Mouse (Mus musculus): ENCODE results near the gene Ppl. TPM values are rescaled to one million over a fixed set of nuclear protein-coding genes. Genes with fewer than 3 reads are reported as not detected.

Ppl gene
- total RNA-seq, 2 experiments from 2014 or later: 2.1 to 2.6 TPM

DNA sequence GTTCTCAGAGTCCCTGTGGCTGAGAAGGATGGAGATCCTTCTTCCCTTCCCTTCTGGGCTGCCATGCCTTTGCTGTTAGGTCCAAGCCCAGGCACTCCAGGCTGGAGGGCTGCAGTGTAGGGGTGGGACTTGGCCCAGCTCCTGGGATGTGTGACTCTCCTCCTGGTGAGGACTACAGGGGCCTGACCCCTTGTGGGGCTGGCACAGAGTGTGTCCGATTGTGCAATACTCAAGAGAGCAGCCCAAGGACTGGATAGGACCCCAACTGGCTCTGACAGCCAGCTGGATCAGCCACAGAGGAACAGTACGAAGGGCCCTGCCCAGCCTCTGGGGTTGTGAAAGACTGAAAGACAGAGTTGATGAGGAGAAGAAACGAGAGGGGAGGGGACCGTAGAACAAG lies 1.5 kb downstream of the Ppl start:
- DNase-seq (ENCODE audit: low spot score in 2 of 2): no peak

DNA sequence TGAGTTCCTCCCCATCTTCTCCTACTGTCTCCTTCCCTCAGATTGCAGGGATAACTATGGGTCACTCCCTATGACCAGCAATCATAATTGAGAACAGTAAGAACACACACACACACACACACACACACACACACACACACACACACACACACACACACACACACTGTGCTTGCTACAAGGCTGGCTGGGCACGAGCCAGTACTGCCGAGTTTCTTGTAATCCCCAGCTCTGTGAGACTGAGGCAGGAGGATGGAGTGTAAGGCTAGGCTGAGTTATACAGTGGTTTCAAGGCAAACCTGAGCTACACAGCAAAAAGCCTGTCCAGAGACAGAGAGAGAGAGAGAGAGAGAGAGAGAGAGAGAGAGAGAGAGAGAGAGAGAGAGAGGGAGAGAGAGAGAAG lies 2.0 kb downstream of the Ppl start:
- DNase-seq (ENCODE audit: low spot score in 2 of 2): no peak

DNA sequence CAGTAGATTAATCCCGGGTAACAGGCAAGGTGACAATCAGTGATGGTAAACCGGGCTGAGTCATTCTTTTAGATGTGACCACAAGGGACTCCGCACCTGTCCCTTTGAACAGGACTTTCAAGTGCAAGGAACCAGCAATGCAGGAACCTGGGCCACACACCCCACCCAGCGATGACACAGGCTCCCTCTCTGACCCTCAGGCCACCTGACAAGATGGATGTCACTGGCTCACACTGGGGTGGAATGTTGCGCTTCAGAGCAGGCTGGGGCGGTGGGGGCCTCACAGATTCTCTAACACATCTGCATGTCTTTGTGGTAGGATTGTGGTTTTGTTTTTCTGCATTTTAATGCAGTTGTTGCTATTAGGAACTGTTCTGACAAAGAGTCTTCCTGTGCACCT lies 8.7 kb downstream of the Ppl start:
- DNase-seq (ENCODE audit: low spot score in 2 of 2): no peak

DNA sequence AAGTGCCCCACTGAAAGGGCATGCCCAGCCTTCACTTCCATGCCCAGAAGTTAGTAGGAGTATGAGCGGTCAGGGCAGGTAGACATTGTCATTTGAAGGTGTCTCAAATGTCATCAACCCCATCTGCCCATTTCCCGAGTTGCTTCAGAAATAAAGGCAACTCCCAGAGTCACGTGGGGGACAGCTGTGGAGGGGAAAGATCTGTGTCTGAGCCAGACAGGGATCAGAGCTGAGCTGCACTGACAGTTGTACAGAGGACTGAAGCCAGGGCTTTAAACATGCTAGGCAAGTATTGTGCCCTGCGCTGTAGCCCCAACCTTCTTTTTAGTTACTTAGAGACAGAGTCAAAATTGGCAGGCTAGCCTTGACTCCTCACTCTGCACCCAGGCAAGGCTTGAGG lies 12.4 kb downstream of the Ppl start:
- no peak for DNase-seq (ENCODE audit: low spot score in 2 of 2)

DNA sequence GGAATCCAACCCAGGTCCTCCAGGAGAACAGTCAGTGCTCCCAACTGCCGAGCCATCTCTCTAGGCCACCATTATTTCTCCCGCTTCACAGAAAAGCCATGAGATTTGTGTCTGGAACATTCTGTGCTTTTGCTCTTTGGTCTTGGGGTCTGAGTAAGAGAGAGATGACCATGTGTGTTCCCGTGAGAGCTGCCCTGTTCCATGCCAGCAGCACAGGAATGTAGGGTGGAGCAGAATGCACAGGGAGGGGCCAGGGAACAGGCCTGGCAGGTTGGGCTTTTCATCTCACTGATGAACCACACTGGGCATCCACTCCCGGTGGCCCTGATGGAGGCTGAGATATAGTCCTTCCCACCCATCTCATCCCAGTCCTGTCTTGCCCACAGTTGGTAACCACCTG lies 12.8 kb downstream of the Ppl start:
- no peak for DNase-seq (ENCODE audit: low spot score in 2 of 2)

DNA sequence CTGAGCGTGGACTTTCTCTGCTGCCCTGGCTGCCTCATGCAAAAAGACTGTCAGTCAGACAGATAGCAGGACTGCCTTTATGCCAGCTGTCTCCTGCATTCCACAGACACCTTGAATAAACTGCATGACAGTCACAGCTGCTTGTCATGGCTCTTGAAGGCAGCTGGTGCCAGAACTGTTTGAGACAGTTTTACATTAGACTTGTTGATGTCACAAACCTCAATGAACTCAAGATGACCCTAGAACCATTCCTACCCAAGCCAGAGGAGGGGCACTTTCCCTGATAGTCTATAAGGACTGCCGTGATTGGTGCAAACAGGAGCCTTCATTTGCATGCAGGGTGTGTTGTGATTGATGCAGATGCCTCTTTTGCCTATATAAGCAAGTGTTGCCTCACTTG lies 18.6 kb downstream of the Ppl start:
- DNase-seq (ENCODE audit: low spot score in 2 of 2): no peak

DNA sequence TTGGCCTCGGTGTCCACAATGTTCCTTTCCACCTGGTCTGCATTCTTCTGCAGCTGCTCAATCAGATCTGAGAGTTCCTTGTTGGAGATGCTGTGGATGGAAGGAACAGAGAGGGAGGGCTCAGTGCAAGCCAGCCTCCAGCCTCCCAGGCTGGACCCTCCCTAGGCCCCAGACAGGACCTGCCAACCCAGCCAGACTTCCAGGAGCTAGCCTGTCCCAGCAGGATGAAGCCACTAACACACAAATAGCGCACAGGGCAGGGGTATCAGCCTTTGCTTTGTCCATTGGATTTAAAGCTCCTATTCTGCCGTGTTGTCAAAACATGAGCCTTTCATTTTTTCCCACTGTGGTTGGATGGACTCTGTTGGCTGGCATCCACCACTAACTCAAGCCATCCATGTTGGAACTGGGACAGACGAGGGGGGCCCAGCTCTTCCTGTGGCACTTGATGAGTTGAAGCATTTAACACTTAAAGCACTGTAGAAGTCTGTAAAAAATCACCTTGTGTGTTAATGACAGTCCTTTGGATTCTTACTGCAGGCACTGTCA lies 19.1 kb downstream of the Ppl start:
- no peak for DNase-seq (ENCODE audit: low spot score in 2 of 2)

DNA sequence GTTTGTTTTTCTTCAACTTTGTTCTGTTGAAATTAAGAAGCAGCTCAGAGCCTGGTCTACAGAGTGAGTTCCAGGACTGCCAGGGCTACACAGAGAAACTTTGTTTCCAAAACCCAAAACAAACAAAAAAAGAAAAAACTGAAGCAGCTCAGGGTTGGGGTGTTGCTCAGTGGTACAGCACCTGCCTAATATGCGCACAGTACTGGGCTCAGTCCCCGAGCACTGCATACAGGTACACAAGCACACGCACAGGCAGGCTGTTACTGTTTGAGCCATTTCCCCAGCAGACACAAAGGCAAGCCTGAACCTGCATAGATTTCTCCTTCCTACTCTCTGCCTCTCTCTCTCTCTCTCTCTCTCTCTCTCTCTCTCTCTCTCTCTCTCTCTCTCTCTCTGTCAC lies 21.2 kb downstream of the Ppl start:
- DNase-seq (ENCODE audit: low spot score in 2 of 2): no peak

DNA sequence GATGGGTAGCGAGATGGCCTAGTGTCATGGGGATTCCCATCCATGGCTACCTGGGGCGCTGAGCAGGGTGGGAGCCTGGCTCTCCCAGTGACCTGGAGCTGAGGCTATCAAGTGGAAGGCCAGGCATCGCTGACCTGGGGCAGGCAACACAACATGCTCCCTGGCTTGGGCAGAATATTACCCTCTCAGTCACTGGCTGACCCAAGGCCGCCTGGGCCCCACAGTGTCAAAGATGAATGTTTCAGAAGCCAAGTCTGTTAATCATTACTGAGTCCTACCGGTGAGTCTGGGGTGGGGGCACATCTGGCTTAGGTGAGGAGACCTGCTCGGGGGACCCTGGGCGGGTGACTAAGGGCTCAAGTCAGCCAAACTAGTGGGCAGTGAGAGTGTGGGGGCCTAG lies 22.3 kb downstream of the Ppl start:
- no peak for DNase-seq (ENCODE audit: low spot score in 2 of 2)

DNA sequence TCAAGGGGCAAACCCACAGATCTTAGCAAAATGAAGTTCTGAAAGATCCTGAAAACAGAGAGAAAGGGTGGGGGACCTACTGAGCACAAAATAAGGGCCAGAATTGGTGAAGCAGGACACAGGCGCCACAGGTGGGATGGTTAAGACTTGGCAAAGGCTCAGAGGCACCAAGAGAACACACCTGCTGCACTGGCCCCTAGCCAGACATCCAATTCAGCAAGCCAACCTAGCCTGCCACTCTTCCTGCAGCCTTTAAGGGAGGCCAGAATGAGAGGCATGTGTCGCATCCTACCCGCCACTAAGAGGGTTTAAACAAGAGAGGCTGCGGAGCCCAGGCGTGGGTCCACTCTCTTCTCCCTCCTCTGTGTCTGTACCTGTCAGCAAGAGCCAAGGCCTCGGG lies 31.2 kb downstream of the Ppl start:
- no peak for DNase-seq (ENCODE audit: low spot score in 2 of 2)

DNA sequence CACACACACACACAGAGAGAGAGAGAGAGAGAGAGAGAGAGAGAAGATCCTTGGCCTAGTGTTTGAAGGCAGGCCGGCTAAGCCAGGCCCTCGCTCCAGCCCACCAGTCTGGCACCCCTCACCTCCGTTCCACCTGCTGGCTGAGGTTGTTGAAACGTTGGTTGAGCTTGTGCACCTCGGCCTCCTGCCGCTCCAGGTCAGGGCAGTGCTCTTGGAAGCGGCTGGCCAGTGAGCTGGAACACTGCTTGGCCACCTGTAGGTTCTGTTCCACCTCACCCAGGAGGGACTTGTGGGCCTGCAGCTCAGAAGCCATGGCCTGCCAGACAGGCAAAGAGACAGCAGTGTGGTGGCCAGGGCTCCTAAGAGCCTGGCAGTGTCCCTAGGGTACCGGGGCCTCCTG lies 35.7 kb downstream of the Ppl start:
- no peak for DNase-seq (ENCODE audit: low spot score in 2 of 2)

DNA sequence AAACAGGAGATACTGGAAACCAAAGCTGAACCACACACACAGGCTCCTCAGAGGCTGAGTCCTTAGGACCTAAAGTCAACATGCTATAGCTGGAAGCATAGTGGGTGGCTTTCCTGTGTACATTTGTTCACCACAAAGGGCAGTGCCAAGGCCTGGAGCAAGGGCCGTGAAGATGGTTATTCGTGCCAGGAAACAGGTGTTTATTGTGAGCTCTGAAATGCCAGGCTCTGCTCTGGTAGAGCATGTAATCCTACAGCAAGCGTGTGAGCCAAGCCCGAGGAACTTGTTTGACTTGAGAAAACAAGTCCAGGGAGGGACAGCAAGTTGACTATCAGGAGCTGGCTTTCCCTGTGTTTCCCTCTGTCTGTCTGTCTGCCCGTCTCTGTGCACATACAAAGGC lies 38.9 kb downstream of the Ppl start:
- no peak for DNase-seq (ENCODE audit: low spot score in 2 of 2)

DNA sequence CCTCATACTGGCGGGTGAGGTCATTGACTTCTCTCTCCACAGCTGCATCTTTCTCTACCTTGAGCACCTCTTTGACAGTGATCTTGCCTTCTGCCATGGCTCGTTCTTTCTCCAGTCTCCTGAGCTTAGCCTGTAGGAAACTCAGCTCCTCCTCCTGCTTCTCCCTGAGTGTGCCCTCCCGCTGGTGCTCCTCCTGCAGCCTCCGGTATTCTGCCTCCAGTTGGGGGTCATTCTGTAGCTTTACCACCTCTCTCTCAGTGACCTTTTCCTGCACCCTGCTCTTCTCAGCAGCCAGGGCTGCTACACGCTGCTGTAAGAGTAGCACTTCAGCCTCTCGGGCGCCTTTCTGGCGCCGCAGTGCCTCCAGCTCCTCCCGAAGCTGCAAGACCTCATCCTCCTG lies 43.2 kb downstream of the Ppl start:
- no peak for DNase-seq (ENCODE audit: low spot score in 2 of 2)

DNA sequence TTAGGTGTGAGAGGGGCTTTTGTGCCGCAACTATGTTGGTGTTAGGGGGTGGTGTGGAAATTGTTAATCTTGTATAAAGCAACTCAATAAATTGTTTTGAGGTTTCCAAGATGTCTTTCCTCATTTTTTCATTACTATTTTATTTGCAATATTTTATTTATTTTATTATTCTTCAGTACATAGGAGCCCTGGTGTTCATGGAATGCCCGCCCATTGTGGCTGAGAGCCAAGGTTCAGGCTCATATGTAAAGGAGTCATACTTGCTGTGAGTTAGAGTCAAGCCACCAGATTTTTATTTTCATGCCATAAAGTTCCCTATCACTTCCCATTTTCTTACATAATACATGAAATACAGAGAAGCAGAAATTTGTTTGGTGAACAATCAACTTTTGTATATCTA lies 46.0 kb downstream of the Ppl start:
- no peak for DNase-seq (ENCODE audit: low spot score in 2 of 2)

DNA sequence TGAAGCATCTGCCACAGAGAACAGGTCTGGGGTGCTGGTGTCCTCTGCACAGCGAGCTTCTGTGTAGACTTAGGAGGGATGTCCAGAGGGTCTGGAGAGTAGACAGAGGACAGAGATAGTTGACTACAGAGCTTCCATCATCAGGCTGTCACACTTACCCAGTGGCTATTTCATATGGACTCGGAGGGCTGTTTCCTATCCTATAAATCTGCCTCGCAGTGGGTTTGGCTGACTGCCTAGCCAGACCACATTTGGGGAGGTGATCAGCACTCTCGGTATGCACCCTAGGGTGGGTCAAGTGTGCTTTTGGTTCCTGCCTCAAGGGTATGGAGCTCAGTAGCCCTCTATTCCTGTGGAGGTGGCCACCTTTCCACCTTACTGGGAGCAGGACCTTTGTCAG lies 47.0 kb downstream of the Ppl start:
- no peak for DNase-seq (ENCODE audit: low spot score in 2 of 2)

DNA sequence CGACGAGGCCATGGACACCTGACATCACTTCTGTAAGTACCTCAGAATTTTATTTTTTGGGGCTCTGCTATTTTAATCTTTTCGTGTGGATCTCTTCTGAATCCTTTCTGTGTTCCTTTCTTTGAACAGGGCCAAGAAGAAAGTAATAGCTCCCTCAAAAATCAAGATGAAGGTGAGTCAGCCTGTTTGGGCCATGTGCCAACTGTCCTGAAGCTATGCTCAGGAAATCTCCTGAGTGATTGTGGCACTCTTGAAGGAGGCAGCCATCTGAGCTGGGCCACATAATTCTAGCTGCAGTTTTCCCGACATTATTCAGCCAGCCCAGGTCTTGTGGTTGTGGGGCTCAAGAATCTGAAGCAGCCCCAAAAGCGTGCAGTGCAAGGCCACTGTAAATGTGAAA lies 57.9 kb downstream of the Ppl start:
- DNase-seq (ENCODE audit: low spot score in 2 of 2): peak in 1 of 2 experiments; percentile 50

DNA sequence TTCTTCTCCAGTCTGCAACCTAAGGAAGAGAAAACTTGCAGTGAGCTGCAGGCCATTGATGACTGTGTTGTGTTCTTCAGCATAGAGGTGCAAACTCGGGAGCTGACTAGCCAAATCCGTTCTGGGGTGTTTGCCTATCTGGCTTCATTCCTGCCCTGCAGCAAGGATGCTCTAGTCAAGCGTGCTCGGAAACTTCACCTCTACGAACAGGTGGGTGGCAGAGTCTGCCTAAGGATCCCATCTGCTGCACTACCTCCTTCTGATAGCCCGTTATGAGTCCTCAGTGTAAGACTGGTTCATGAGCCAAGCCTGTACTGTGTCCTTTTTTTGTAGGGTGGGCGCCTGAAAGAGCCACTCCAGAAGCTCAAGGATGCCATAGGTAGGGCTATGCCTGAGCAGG lies 60.2 kb downstream of the Ppl start:
- no peak for DNase-seq (ENCODE audit: low spot score in 2 of 2)

DNA sequence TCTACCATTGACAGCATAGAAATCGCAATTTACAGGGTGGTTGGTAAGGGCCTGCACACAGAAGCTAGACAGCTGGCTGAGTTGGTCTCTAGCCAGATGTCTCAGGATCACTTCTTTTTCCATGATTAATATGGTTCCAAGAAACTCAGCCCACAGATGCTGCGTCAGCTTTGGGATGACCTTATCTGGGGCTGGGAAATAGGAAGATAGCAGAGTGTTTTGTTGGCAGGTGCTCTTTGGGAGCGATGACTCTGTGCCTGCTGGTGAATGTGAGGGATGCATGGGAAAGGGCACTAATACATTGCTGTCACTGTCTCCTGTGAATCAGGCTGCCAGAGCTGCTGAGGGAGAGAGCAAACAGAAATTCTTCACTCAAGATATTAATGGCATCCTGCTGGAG lies 61.9 kb downstream of the Ppl start:
- peak; percentile 25 to 39 for DNase-seq (ENCODE audit: low spot score in 2 of 2)

DNA sequence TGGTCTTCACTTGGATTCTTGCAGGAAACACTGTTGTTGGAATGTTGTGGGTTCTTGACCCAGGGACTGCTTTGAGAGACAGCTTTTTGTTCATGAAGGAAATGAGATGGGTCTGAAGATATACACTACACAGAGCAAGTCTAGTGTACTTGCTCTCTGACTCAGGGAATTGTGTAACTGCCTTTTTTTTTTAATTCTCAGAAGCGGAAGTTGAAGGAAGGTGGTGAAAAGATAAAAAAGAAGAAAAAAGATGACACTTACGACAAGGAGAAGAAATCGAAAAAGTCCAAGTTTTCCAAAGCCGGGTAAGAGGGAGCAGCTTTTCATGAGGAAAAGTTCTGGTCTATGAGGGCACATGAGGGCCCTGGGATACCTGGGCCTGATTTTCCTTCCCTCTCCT lies 68.7 kb downstream of the Ppl start:
- DNase-seq (ENCODE audit: low spot score in 2 of 2): no peak

DNA sequence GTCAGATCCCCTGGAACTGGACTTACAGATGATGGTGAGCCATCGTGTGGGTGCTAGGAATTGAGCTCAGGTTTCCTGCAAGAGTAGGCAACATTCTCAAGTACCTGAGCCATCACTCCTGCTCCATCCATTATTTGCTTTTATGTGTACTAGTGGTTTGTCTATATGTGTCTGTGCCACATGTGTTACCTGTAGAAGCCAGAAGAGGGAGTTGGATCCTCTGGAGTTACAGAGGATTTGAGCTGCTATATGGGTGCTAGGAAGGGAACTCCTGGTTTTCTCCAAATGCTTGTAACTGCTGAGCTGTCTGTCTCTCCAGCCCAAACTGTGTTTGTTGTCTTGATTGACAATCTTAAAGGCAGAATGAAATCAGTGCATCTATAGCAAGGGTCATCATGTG lies 74.1 kb downstream of the Ppl start:
- no peak for DNase-seq (ENCODE audit: low spot score in 2 of 2)

DNA sequence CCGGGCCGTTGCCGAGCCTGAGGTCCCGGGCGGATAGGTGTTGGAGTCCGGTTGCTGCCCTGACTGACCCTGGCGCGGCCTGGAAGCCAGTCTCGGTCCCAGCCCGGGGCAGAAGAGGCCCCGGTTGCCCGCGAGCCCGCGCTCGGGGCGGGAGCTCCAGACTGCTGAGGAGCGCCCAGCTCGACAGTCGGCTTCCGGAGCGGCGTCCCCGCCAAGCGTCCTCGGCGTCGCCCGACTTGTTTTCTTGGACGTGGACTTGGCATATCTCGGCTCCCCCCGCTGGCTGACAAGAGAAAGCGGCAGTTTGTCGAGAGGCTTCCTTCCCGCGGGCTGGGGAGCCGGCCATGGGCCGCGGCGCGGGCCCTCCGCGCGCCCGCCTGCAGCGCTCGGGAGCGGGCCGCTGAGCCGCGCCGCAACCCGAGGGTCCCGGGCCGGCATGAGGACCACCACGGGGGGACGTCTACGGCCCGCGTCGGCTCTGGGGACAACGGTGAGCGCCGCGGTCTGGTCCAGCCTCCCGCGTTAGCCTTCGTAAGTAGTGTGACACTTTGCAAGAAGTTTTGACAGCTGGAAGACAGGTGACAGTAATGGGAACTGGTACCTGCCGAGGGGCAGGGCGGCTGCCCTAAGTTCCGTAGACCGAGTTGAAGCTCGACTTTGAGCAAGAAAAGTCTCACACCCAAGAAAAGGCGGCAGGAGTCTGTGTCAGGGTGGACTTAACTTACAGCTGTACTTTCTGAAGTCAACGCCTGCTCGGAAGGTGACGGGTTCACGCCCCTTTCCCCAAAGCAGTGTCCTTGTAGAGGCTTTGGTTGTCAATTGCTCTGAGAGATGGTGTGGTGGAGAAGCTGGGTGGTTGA lies 81.7 kb downstream of the Ppl start:
- peak; percentile 62 to 77 for DNase-seq (ENCODE audit: low spot score in 2 of 2)

DNA sequence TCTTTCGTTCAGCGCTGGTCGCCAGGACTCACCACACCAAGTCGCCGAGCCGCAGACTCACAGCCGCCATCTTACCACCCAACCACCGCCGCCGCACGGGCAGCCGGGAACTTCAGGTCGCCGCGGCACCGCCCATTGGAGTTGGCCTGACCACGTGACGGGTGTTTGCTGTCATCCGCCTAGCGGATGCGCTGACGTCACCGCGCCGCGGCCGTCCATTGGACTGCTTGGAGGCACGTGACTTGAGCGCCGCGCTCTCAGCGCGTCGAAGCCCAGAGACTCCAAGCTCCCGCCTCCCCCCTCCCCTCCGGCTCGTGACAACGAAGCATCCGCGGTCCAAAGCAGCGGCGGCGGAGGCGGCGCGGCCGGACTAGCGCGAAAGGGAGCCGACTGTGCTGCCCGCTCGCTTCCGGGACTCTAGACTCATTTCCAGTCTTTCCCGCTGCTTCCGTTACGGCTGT lies 82.4 kb downstream of the Ppl start, which contains the start of the genes Glyr1 and Ubn1:
TSS of gene Glyr1 (minus strand) at position 90 of the 461 bp plus-strand sequence.
TSS of gene Ubn1 (plus strand) at position 284 of the 461 bp plus-strand sequence.
- peak; percentile 99 to 100 for DNase-seq (ENCODE audit: low spot score in 2 of 2)

Data from left cerebral cortex, adult 18-20 months (tissue).